Mouse (Mus musculus) CD4-positive helper T cell, adult 2 months (primary cell): ENCODE results near the gene Btg1-ps1.
"Not testable (repeated sequence)": the region's sequence is repeated elsewhere in the genome, so short reads cannot be mapped to it uniquely, and the experiment has no call there.

ENCODE experiments used
- DNase-seq: peaks from one replicate; pipeline ENCODE4 v3.0.0-alpha.2; 2012; ENCODE audit warnings: low read depth, missing footprints, low spot score

Btg1-ps1 gene

GRCm38 (mm10) chrX:38018597-38018996, at the start of gene Btg1-ps1:
Gene Btg1-ps1, minus strand, starts transcription at chrX:38018815.
- not testable (repeated sequence) for DNase-seq

- no peak for DNase-seq
Measured at GRCm38 (mm10) chrX:38066175-38066574, 47.6 kb upstream of the Btg1-ps1 start, which contains the start of gene Rhox10. Gene Rhox10, plus strand, starts transcription at chrX:38066475.

DNA sequence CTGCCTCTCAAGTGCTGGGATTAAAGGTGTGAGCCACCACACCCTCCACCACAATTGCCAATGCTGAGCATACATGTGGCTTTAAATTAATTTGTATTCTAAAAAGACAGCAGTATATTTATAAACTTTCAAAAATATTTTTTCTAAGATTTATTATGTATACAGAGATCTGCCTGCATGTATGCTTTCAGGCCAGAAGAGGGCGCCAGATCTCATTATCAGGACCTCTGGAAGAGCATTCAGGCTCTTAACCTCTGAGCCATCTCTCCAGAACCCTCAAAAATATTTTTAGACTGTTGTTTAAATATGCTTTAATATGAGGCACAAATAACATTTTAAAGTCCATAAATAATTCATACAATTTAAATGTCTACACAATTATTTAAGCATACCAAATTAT, 42.9 kb upstream of the Btg1-ps1 start:
- DNase-seq: no peak

GRCm38 (mm10) chrX:38043014-38043413, 24.4 kb upstream of the Btg1-ps1 start, which contains the start of gene Btg1-ps2:
Gene Btg1-ps2, minus strand, starts transcription at chrX:38043114.
- not testable (repeated sequence) for DNase-seq

DNA sequence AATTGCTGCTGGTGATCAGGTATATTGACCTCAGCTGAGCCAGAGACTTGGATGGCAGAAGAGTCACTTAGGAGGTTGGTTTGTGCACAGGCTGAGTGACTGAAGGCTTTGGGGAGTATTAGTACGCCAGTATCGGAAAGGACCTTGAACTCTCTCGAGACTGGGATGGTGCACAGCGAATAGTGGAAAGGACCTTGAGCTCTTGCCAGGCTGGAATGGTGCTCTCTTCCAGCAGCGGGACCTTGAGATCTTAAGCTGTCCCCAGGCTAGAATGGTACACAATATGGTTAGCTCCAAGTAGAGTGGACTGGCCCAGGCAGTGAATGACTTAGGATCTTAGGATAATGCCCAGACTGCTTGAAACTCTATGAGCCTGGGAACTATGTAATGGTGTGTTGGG, 21.1 kb upstream of the Btg1-ps1 start:
- DNase-seq: no peak

- no peak for DNase-seq
Measured at GRCm38 (mm10) chrX:38033841-38034240, 15.2 kb upstream of the Btg1-ps1 start.

DNA sequence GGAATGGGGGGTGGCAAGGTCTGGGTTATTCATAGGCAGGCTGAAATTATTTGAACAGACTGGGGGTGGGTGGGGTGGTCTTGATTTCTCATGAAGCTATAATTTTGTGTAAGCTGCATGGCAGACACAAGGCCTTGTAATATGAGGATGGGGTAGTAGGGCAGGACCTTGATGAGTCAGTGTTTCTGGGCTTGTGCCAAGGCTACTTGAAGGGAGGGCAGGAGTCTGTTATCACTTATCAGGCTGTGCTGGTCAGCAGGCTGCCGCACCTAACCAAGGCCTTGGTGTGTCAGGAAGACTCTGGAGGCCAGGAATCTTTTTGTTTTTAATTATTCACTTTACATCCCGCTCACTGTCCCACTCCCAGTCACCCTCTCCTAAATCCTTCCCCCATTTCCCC, 9.9 kb downstream of the Btg1-ps1 start:
- no peak for DNase-seq
